Mouse (Mus musculus) intestine, embryonic 14.5 days (tissue): Measurements from ENCODE around the gene Vps72. TPM values are rescaled to one million over a fixed set of nuclear protein-coding genes. Genes with fewer than 3 reads are reported as not detected.
"Not testable (repeated sequence)": the region's sequence is repeated elsewhere in the genome, so short reads cannot be mapped to it uniquely, and the experiment has no call there.

Experiments
- ATAC-seq: fragments of 200-750 bp; cut with Nextera tagmentation; replicated peaks from 2 replicates; pipeline ENCODE4 v1.8.0; 2017; ENCODE audit warnings: low read depth, moderate number of reproducible peaks, moderate TSS enrichment, moderate library complexity; ENCODE audit not compliant: low FRiP score, low TSS enrichment
- DNase-seq: peaks from one replicate; pipeline ENCODE4 v3.0.0-alpha.2; 2018; ENCODE audit warnings: low spot score
- H3K27ac ChIP-seq: fragments of 300-500 bp; sonication (generic); 2 replicates; pipeline ENCODE4 v1.5.1; 2014; ENCODE audit warnings: low read depth, mild to moderate bottlenecking, control low read depth
- H3K27me3 ChIP-seq: fragments of 300-500 bp; sonication (generic); replicated peaks from 2 replicates; pipeline ENCODE4 v1.6.1; 2014; ENCODE audit warnings: low read length, control low read depth; ENCODE audit not compliant: control insufficient read depth, insufficient read depth
- H3K36me3 ChIP-seq: fragments of 300-500 bp; sonication (generic); 2 replicates; pipeline ENCODE4 v1.6.1; 2014; ENCODE audit warnings: low read length, control low read depth; ENCODE audit not compliant: control insufficient read depth, insufficient read depth
- H3K4me1 ChIP-seq: fragments of 300-500 bp; sonication (generic); replicated peaks from 2 replicates; pipeline ENCODE4 v1.6.1; 2014; ENCODE audit warnings: low read length, control low read depth, mixed read lengths; ENCODE audit not compliant: control insufficient read depth, insufficient read depth
- H3K4me2 ChIP-seq: fragments of 300-500 bp; sonication (generic); 2 replicates; pipeline ENCODE4 v1.6.1; 2014; ENCODE audit warnings: low read length
- H3K4me3 ChIP-seq: fragments of 300-500 bp; sonication (generic); 2 replicates; pipeline ENCODE4 v1.5.1; 2014; ENCODE audit warnings: low read depth, low read length, control low read depth, mixed read lengths
- H3K9ac ChIP-seq: fragments of 300-500 bp; sonication (generic); 2 replicates; pipeline ENCODE4 v1.6.1; 2014; ENCODE audit warnings: mild to moderate bottlenecking, low read length
- H3K9me3 ChIP-seq: fragments of 300-500 bp; sonication (generic); 2 replicates; pipeline ENCODE4 v1.6.1; 2016; ENCODE audit warnings: low read length, control low read depth; ENCODE audit not compliant: control insufficient read depth
- WGBS: fragments of 180-500 bp; shearing (Covaris S2); extraction: QIAGEN DNeasy Blood & Tissue Kit; methylation state at CpG from one replicate; pipeline ENCODE4 v1.1.7; 2014; 5-methylcytosine and 5-hydroxymethylcytosine counted together
- polyA plus RNA-seq: library from polyadenylated mRNA; unstranded; fragments of >200 nt; fragmentation: Nextera tagmentation; extraction: Ambion mirVana; gene quantifications from 2 replicates; pipeline ENCODE4 v1.2.1, GENCODE M21; 2014

Gene Vps72
- polyA plus RNA-seq, 1 experiment from 2014 or later: 143 TPM

GRCm38 (mm10) chr3:95124972-95125371 lies 14.2 kb downstream of the Vps72 start:
- ATAC-seq (no peak), DNase-seq (no peak)
- Histone ChIP-seq H3K4me1 (peaks cover 11% of the 10 kb centered on the region; the same call in 1 of the 2 replicates), H3K4me2 (no peak overlapping the region), H3K36me3 (peaks cover 34% of the 10 kb centered on the region), H3K4me3 (no peak overlapping the region), H3K27ac (no peak overlapping the region; the same call in 1 of the 2 replicates), H3K9ac (no peak overlapping the region), H3K27me3 (no peaks in the 10 kb centered on the region), H3K9me3 (no peaks in the 10 kb centered on the region)
- WGBS: 21% methylated on average over 5 of the region's 5 CpGs

- Histone ChIP-seq H3K36me3 (peaks cover 7% of the 10 kb centered on the region), H3K27ac (no peak overlapping the region), H3K27me3 (no peaks in the 10 kb centered on the region), H3K9me3 (no peaks in the 10 kb centered on the region), H3K9ac (no peak overlapping the region), H3K4me2 (no peak overlapping the region), H3K4me1 (peaks cover 16% of the 10 kb centered on the region), H3K4me3 (no peak overlapping the region)
- WGBS: 35% methylated on average over 6 of the region's 6 CpGs
- no peak for ATAC-seq
- no peak for DNase-seq
Observed at GRCm38 (mm10) chr3:95129226-95129651, 18.4 kb downstream of the Vps72 start.

DNA sequence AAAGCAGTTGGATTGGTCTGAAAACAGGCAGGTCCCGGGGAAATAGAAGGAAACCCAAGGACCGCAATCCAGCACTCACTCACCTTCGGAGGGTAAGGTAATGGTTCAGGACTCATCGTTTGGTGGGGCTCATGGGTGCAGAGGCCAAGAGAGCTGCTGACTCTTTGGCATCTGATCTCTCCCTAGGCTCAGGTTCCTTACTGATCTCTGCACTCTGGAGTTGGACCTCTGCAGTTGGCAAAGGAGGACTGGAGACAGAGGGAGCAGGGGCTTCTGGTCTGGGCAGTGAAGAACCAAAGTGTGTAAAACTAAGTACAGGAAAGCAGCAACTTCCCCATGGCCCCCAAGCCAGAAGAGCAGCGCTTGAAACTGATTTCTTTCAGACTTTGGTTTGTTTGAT lies 19.3 kb downstream of the Vps72 start:
- 76% methylated on average over 5 of the region's 5 CpGs for WGBS
- Histone ChIP-seq H3K4me2 (no peak overlapping the region), H3K4me3 (no peak overlapping the region), H3K9ac (no peak overlapping the region), H3K27ac (no peak overlapping the region), H3K27me3 (no peaks in the 10 kb centered on the region), H3K4me1 (peaks cover 10% of the 10 kb centered on the region), H3K9me3 (no peaks in the 10 kb centered on the region), H3K36me3 (peaks cover 7% of the 10 kb centered on the region)
- DNase-seq (no peak), ATAC-seq (no peak)

GRCm38 (mm10) chr3:95132389-95132788 lies 21.6 kb downstream of the Vps72 start:
- not testable (repeated sequence) for H3K9me3 ChIP-seq, DNase-seq, H3K27ac ChIP-seq, H3K27me3 ChIP-seq, ATAC-seq, H3K9ac ChIP-seq, H3K4me2 ChIP-seq, H3K4me3 ChIP-seq, H3K36me3 ChIP-seq
- peaks cover 14% of the 10 kb centered on the region for H3K4me1 ChIP-seq
- WGBS: 87% methylated on average over 2 of the region's 2 CpGs

DNA sequence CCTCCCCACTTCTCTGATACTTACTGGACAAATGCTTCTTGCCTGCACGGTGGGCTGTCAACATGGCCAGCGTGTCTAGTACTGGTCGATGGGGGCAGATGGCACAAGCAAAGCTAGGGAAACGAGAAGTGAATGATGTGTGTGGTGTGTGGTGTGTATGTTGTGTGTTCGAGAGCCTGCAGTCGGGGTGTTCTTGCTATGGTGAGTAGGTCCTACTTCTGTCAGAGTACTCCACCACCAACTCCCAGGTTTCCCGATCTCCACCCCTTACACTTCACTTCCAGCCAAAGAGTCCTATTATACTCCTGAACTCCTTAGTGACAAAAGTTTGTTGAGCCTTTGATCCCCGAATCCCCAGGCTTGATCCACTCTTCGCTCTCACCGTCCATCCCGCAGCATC lies 22.4 kb downstream of the Vps72 start:
- ATAC-seq (peak; percentile 4; the same call in 1 of the 2 replicates), DNase-seq (no peak)
- WGBS: 56% methylated on average over 11 of the region's 11 CpGs
- H3K27ac ChIP-seq: peak overlapping the region; percentile 57; the same call in 1 of the 2 replicates
- H3K4me3 ChIP-seq: peak overlapping the region; percentile 87
- peak overlapping the region; percentile 77 for H3K4me2 ChIP-seq
- H3K36me3 ChIP-seq: peaks cover 7% of the 10 kb centered on the region
- peak overlapping the region; percentile 78 for H3K9ac ChIP-seq
- no peaks in the 10 kb centered on the region for H3K9me3 ChIP-seq
- H3K4me1 ChIP-seq: peaks cover 14% of the 10 kb centered on the region
- H3K27me3 ChIP-seq: no peaks in the 10 kb centered on the region

DNA sequence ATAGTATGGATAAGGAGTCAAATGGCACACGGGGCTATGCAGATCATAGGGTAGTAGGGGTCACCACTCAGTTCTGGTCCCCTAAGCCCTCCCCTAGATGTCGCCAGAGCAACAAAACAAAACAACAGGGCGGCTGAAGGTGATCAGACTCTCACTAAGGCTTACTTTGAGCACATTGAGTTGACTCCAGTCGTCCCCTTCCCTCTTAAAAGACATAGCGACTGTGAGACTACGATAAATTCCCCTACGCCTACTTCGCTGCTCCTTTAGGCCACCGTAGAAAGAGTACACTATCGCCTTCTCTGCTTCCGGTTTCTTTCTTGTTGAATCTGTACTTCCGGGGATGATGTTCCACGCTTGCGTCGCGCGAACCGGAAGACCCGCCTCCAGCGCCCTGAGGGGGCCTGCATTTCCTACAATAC lies 22.9 kb downstream of the Vps72 start, which contains the start of the genes Scnm1 and Lysmd1:
TSS of gene Scnm1 (minus strand) at position 332 of the 422 bp plus-strand sequence.
TSS of gene Lysmd1 (plus strand) at position 409 of the 422 bp plus-strand sequence.
- Histone ChIP-seq H3K4me3 (peak within 1 kb of the TSS; percentile 87), H3K27ac (peak within 1 kb of the TSS; percentile 57; the same call in 1 of the 2 replicates), H3K4me2 (peak within 1 kb of the TSS; percentile 77), H3K4me1 (peaks cover 14% of the 10 kb centered on the region), H3K9me3 (no peaks in the 10 kb centered on the region), H3K36me3 (peaks cover 7% of the 10 kb centered on the region), H3K27me3 (no peaks in the 10 kb centered on the region), H3K9ac (peak within 1 kb of the TSS; percentile 78)
- ATAC-seq: peak; percentile 89
- under 1% methylated on average over 20 of the region's 20 CpGs for WGBS
- peak; percentile 87 for DNase-seq

DNA sequence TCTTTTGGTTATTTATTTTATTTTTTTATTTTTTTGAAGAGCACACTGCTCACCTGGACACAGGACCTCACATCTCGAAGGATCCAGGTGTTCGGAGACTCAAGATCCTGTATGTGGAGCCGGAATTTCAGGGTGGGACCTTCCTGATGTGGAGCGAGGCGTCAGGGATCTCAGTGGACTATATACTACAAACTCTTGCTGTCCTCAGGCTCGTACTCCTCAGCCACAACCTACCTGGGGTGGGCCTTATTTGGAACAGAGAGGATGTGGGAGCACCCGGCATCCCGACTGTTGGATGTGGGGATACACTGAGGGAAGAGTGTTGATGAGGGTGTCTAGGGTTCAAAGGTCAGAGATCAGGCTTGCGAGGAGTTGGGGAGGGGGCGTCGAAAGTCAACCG lies 23.3 kb downstream of the Vps72 start:
- WGBS: no CpG with 5 or more reads among the region's 12 CpGs
- not testable (repeated sequence) for H3K27ac ChIP-seq, H3K4me3 ChIP-seq, H3K27me3 ChIP-seq, H3K9me3 ChIP-seq, H3K4me2 ChIP-seq, DNase-seq, H3K9ac ChIP-seq, H3K36me3 ChIP-seq
- ATAC-seq: peak; percentile 56
- H3K4me1 ChIP-seq: peaks cover 14% of the 10 kb centered on the region

DNA sequence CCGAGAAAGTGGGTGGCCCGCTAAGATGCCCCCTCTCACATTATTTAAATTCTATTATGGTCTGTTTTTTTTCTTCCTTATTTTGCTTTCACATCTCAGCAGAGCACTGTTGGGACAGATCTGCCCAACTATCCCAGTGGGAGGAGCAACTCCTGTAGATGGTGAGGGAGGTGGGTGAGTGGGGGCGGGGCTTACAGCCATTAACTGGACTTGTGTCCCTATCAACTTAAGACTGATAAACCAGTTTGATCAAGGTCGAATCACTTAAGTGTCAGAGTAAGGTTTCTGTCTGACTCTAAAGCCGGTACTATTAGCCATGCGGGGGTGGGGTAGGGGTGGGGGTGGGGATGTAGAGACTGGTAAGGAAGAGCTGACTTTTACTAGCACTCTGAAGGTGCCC lies 24.2 kb downstream of the Vps72 start:
- ATAC-seq: no peak

More for the DNA sequence above, 24.2 kb downstream of the Vps72 start:
- no peak overlapping the region for H3K27ac ChIP-seq
- H3K9ac ChIP-seq: peak overlapping the region; percentile 8; the same call in 1 of the 2 replicates
- peak overlapping the region; percentile 27 for H3K4me3 ChIP-seq
- H3K9me3 ChIP-seq: no peaks in the 10 kb centered on the region
- H3K4me1 ChIP-seq: peaks cover 14% of the 10 kb centered on the region
- DNase-seq: no peak
- H3K36me3 ChIP-seq: peaks cover 11% of the 10 kb centered on the region
- 12% methylated on average over 6 of the region's 6 CpGs for WGBS
- no peaks in the 10 kb centered on the region for H3K27me3 ChIP-seq
- H3K4me2 ChIP-seq: peak overlapping the region; percentile 56
